Mouse (Mus musculus): ENCODE data around the gene Tmem242. TPM values are rescaled to one million over a fixed set of nuclear protein-coding genes. Genes with fewer than 3 reads are reported as not detected.
"Not testable (repeated sequence)": the region's sequence is repeated elsewhere in the genome, so short reads cannot be mapped to it uniquely, and the experiment has no call there.

Gene Tmem242
- polyA plus RNA-seq, 1 experiment from 2014 or later, result 118 TPM

DNA sequence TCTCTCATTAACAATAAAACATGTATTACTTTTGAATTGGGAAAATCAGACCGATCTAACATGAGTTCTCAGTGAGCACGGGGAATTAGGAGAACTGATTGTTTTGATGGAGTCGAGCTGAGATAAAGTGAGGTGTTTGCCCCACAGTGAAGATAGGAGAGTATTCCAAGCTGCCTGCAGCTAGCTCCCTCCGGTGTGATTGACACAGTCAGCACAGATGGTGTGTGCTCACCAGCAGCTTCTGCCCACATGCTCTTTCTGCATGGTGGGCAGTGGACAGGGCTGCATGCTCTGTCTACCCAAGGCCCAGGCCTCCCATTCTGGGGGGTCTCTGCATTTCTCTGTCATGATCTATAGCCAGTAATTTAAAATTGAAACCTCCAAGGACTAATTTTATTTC lies 13.6 kb upstream of the Tmem242 start:
- H3K27ac ChIP-seq (ENCODE audit: low read length), result no peak overlapping the region
- 58% methylated on average over 4 of the region's 4 CpGs for WGBS

DNA sequence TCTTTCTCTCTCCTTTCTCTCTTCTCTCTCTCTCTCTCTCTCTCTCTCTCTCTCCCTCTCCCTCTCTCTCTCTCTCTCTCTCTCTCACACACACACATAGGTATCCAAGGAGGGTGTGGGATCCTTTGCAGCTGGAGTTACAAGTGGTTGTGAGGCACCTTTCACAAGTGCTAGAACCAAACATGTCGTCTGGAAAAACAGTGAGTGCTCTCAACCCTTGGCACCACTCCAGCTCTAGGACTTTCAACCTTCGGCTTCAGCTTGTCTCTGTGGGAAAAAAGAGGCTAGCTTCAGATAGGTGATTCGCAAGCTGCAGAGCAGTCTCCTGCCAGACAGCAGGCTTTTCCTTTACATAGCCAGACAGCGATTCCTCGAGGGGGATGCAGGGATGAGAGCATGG lies 3.7 kb upstream of the Tmem242 start:
- H3K4me1 ChIP-seq (replicated peaks; ENCODE audit: control insufficient read depth, insufficient read depth, low read length), result peaks cover 9% of the 10 kb centered on the region
- ATAC-seq (ENCODE audit: low read depth), result peak; percentile 16; the same call in 1 of the 2 replicates
- no peak overlapping the region for H3K9ac ChIP-seq (ENCODE audit: low read length)
- no peak overlapping the region for H3K4me3 ChIP-seq (ENCODE audit: low read length)
- no peak overlapping the region for H3K27ac ChIP-seq (ENCODE audit: low read length)
- 23% methylated on average over 5 of the region's 5 CpGs for WGBS
- H3K9me3 ChIP-seq (ENCODE audit: control insufficient read depth, low read length), result no peaks in the 10 kb centered on the region
- H3K4me2 ChIP-seq (ENCODE audit: low read depth, low read length), result no peak overlapping the region
- no peaks in the 10 kb centered on the region for H3K27me3 ChIP-seq (ENCODE audit: control insufficient read depth, insufficient read depth, low read depth, low read length)
- H3K36me3 ChIP-seq (ENCODE audit: control insufficient read depth, insufficient read depth, low read length), result no peaks in the 10 kb centered on the region

More for the DNA sequence above, 13.6 kb upstream of the Tmem242 start:
- ATAC-seq (ENCODE audit: low read depth), result no peak
- Histone ChIP-seq H3K27me3 (ENCODE audit: control insufficient read depth, insufficient read depth, low read depth, low read length) (no peaks in the 10 kb centered on the region), H3K9me3 (ENCODE audit: control insufficient read depth, low read length) (no peaks in the 10 kb centered on the region), H3K4me3 (ENCODE audit: low read length) (no peak overlapping the region), H3K4me2 (ENCODE audit: low read depth, low read length) (no peak overlapping the region), H3K4me1 (replicated peaks; ENCODE audit: control insufficient read depth, insufficient read depth, low read length) (no peaks in the 10 kb centered on the region), H3K36me3 (ENCODE audit: control insufficient read depth, insufficient read depth, low read length) (no peaks in the 10 kb centered on the region), H3K9ac (ENCODE audit: low read length) (no peak overlapping the region)

DNA sequence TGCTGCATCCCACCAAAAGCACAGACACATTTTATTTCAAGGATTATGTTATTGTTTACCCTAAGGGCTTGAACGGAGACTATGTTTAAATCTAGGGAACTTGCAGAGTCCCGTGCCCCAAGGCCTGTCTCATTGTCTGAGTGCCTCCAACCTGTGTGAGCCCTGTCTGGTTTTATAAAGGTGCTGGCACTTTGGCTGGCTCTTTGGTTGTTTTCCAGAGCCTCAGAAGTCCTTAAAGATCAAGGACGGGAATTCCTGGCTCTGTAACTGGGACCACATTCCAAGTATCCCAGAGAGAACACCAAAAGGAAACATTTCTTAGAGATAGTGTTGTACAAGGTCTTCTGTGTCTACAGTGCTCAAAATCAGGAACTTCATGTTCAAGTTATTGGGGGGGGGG lies 3.2 kb upstream of the Tmem242 start:
- H3K4me2 ChIP-seq (ENCODE audit: low read depth, low read length), result no peak overlapping the region
- H3K9ac ChIP-seq (ENCODE audit: low read length), result no peak overlapping the region
- WGBS, result 39% methylated on average over 3 of the region's 3 CpGs
- no peaks in the 10 kb centered on the region for H3K9me3 ChIP-seq (ENCODE audit: control insufficient read depth, low read length)
- no peak for ATAC-seq (ENCODE audit: low read depth)
- no peaks in the 10 kb centered on the region for H3K36me3 ChIP-seq (ENCODE audit: control insufficient read depth, insufficient read depth, low read length)
- H3K27ac ChIP-seq (ENCODE audit: low read length), result no peak overlapping the region
- H3K4me1 ChIP-seq (replicated peaks; ENCODE audit: control insufficient read depth, insufficient read depth, low read length), result peaks cover 10% of the 10 kb centered on the region
- H3K27me3 ChIP-seq (ENCODE audit: control insufficient read depth, insufficient read depth, low read depth, low read length), result no peaks in the 10 kb centered on the region
- H3K4me3 ChIP-seq (ENCODE audit: low read length), result no peak overlapping the region

DNA sequence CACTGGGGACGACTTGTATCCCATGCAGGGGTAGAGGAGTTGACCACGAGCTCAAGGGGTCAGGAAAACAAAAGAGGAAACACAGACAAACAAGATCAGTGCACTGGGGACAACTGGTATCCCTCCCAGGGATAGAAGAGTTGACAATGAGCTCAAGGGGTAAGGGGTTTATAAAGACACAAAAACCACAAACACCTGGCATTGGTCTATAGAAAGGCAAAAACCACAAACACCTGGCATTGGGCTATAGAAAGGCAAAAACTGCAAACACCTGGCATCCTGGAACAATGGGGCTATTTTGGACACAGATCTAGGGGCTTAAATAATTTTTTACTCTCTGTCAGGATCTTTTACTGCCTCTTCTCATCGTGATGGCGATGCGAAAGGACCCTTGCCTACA lies 2.3 kb upstream of the Tmem242 start:
- H3K27ac ChIP-seq (ENCODE audit: low read length); H3K9ac ChIP-seq (ENCODE audit: low read length); H3K4me3 ChIP-seq (ENCODE audit: low read length); H3K9me3 ChIP-seq (ENCODE audit: control insufficient read depth, low read length); H3K27me3 ChIP-seq (ENCODE audit: control insufficient read depth, insufficient read depth, low read depth, low read length); H3K36me3 ChIP-seq (ENCODE audit: control insufficient read depth, insufficient read depth, low read length); H3K4me2 ChIP-seq (ENCODE audit: low read depth, low read length); ATAC-seq (ENCODE audit: low read depth): not testable (repeated sequence)
- WGBS, result 72% methylated on average over 5 of the region's 5 CpGs
- peaks cover 10% of the 10 kb centered on the region for H3K4me1 ChIP-seq (replicated peaks; ENCODE audit: control insufficient read depth, insufficient read depth, low read length)

DNA sequence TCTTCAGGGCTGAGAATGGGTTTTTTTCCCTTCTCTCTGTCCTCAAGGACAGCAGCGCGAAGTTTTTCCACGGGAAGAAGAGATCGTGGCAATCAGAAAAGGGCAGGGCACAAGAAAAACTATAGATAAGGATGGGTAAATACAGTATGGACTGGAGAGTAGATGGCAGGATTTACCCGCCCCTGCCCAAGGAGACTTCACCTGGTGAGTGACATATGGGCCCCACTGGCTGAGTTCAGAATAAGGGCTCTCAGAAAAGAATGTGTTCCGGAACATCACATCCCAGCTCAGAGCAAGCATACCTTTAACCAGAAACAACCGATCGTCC lies 264 bp downstream of the Tmem242 start:
- peak; percentile 18; the same call in 1 of the 2 replicates for ATAC-seq (ENCODE audit: low read depth)
- H3K4me1 ChIP-seq (replicated peaks; ENCODE audit: control insufficient read depth, insufficient read depth, low read length), result peaks cover 10% of the 10 kb centered on the region
- 0% methylated on average over 8 of the region's 8 CpGs for WGBS
- H3K36me3 ChIP-seq (ENCODE audit: control insufficient read depth, insufficient read depth, low read length), result no peaks in the 10 kb centered on the region
- H3K9ac ChIP-seq (ENCODE audit: low read length), result peak overlapping the region; percentile 81
- no peaks in the 10 kb centered on the region for H3K27me3 ChIP-seq (ENCODE audit: control insufficient read depth, insufficient read depth, low read depth, low read length)
- peak overlapping the region; percentile 60 for H3K4me3 ChIP-seq (ENCODE audit: low read length)
- no peaks in the 10 kb centered on the region for H3K9me3 ChIP-seq (ENCODE audit: control insufficient read depth, low read length)
- peak overlapping the region; percentile 77 for H3K4me2 ChIP-seq (ENCODE audit: low read depth, low read length)
- no peak overlapping the region for H3K27ac ChIP-seq (ENCODE audit: low read length)

DNA sequence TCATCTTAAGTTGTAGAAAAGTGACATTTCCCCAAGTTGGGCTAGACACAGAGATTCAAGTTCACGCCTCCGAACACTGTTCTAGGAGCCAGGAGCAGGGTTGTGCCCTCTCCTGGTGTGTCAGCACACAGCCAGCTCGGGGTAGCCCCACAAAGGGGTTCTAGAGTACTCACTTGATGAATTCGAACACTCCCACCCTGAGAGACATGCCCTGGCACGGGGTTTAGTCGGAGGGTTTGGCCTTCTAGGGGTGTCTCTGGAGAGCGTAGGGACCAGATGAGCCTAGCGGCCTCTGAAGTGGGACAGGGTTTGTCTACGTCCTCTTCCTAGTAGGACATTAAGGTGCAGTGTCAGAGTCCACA lies 10.3 kb downstream of the Tmem242 start:
- H3K36me3 ChIP-seq (ENCODE audit: control insufficient read depth, insufficient read depth, low read length), result peaks cover 18% of the 10 kb centered on the region; the same call in 1 of the 2 replicates
- WGBS, result 78% methylated on average over 9 of the region's 9 CpGs
- H3K9me3 ChIP-seq (ENCODE audit: control insufficient read depth, low read length), result no peaks in the 10 kb centered on the region
- H3K4me2 ChIP-seq (ENCODE audit: low read depth, low read length), result no peak overlapping the region
- no peak overlapping the region for H3K4me3 ChIP-seq (ENCODE audit: low read length)
- H3K27ac ChIP-seq (ENCODE audit: low read length), result no peak overlapping the region
- peak; percentile 45 for ATAC-seq (ENCODE audit: low read depth)
- H3K27me3 ChIP-seq (ENCODE audit: control insufficient read depth, insufficient read depth, low read depth, low read length), result no peaks in the 10 kb centered on the region
- no peaks in the 10 kb centered on the region for H3K4me1 ChIP-seq (replicated peaks; ENCODE audit: control insufficient read depth, insufficient read depth, low read length)
- no peak overlapping the region for H3K9ac ChIP-seq (ENCODE audit: low read length)

DNA sequence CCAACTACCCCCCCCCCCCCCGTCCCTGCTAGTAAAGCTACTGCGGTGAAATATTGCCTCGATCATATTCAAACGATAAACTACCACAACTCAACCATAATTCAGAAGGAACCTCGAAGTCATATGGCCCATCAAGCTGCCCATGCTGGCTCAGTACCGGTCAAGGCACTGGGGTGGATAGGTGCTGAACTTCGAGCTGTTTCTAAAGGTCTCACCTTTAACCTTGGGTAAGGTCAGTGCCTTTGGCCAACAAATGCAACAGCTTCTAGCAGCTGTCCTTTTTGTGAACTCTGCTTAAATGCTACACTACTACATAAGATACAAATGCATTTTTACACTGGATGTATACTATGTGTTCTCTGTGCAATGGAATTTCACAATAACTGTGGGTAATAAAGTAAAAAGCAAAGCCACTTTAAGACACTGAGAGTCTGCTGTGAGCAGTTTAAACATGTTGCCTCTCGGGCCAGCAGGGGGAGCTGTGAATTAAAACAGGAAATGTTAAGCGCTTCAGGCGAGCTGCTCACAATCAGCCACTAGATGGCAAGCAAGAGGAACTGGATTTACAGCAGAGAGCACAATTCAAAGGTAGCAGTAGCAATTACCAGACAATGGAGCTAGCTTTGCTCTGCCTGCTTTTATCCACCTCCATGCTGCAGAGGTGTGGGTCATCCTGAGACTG lies 10.8 kb downstream of the Tmem242 start:
- H3K9me3 ChIP-seq (ENCODE audit: control insufficient read depth, low read length), result no peaks in the 10 kb centered on the region
- H3K4me2 ChIP-seq (ENCODE audit: low read depth, low read length), result no peak overlapping the region
- H3K36me3 ChIP-seq (ENCODE audit: control insufficient read depth, insufficient read depth, low read length), result peaks cover 18% of the 10 kb centered on the region; the same call in 1 of the 2 replicates
- H3K27ac ChIP-seq (ENCODE audit: low read length), result no peak overlapping the region
- ATAC-seq (ENCODE audit: low read depth), result peak; percentile 79
- no peaks in the 10 kb centered on the region for H3K4me1 ChIP-seq (replicated peaks; ENCODE audit: control insufficient read depth, insufficient read depth, low read length)
- H3K27me3 ChIP-seq (ENCODE audit: control insufficient read depth, insufficient read depth, low read depth, low read length), result no peaks in the 10 kb centered on the region
- H3K4me3 ChIP-seq (ENCODE audit: low read length), result no peak overlapping the region
- 55% methylated on average over 10 of the region's 10 CpGs for whole genome bisulfite sequencing
- no peak overlapping the region for H3K9ac ChIP-seq (ENCODE audit: low read length)

DNA sequence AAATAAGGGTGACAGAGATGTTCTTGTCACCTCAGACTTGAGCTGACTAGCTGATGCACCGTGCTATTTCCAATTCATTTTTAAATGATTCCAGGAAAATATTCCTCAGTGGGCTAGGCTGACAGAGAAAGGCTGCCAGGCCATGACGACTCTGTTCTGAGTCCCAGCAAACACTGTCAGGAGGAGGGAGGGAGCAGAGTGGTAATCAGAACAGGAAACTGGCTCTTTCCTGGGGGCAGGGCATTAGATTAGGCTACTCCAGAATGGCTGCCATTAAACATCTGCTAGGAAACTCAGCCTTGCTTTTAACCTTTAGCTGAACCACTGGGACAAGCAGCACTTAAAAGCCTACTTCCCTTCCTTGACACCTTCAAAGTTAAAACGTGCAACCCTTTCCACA lies 14.9 kb downstream of the Tmem242 start:
- no peak overlapping the region for H3K4me3 ChIP-seq (ENCODE audit: low read length)
- no peak overlapping the region for H3K27ac ChIP-seq (ENCODE audit: low read length)
- H3K4me1 ChIP-seq (replicated peaks; ENCODE audit: control insufficient read depth, insufficient read depth, low read length), result no peaks in the 10 kb centered on the region
- 21% methylated on average over 3 of the region's 3 CpGs for WGBS
- no peaks in the 10 kb centered on the region for H3K27me3 ChIP-seq (ENCODE audit: control insufficient read depth, insufficient read depth, low read depth, low read length)
- H3K9me3 ChIP-seq (ENCODE audit: control insufficient read depth, low read length), result no peaks in the 10 kb centered on the region
- peaks cover 2% of the 10 kb centered on the region; the same call in 1 of the 2 replicates for H3K36me3 ChIP-seq (ENCODE audit: control insufficient read depth, insufficient read depth, low read length)
- no peak overlapping the region for H3K9ac ChIP-seq (ENCODE audit: low read length)
- ATAC-seq (ENCODE audit: low read depth), result no peak
- no peak overlapping the region for H3K4me2 ChIP-seq (ENCODE audit: low read depth, low read length)

DNA sequence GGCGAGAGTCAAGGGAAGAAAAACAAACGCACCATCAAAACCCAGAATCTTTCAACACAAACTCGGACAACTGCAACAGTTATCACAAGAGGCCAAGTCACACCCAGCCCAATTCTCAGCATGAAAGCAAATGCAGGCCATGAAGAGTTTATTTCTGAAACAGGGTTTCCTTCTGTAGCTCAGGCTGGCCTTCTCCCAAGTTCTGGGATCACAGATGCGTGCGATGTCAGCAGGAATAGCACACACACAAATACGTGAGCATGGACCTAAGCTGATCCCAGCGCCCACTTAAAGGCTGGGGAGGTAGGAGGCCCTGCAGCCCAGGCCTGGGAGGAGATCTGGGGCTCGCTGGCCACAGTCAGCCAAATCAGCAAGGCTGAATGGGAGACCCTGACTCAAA lies 15.9 kb downstream of the Tmem242 start:
- WGBS, result 79% methylated on average over 8 of the region's 8 CpGs
- Histone ChIP-seq H3K4me2 (ENCODE audit: low read depth, low read length) (no peak overlapping the region), H3K9me3 (ENCODE audit: control insufficient read depth, low read length) (no peaks in the 10 kb centered on the region), H3K27ac (ENCODE audit: low read length) (no peak overlapping the region), H3K36me3 (ENCODE audit: control insufficient read depth, insufficient read depth, low read length) (peaks cover 2% of the 10 kb centered on the region; the same call in 1 of the 2 replicates), H3K4me3 (ENCODE audit: low read length) (no peak overlapping the region), H3K9ac (ENCODE audit: low read length) (no peak overlapping the region), H3K27me3 (ENCODE audit: control insufficient read depth, insufficient read depth, low read depth, low read length) (no peaks in the 10 kb centered on the region), H3K4me1 (replicated peaks; ENCODE audit: control insufficient read depth, insufficient read depth, low read length) (no peaks in the 10 kb centered on the region)
- ATAC-seq (ENCODE audit: low read depth), result no peak

DNA sequence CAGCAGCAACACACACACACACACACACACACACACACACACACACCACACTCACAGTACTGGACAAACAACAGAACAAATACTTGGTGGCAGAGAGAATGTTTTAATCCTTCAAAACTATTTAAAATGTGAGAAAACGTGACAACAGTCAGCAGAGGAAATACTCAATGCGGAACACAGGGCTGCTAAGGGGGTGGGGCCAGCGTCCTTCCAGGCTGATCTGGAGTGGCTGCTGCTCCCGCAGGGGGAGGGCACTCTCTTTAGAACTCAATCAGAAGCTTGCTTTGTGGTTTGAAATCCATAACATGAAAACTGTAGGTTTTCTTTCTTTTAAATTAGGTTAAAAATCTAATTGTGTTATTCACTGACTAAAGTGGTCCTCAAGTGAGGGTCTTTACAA lies 18.2 kb downstream of the Tmem242 start:
- H3K9me3 ChIP-seq (ENCODE audit: control insufficient read depth, low read length), result no peaks in the 10 kb centered on the region
- H3K4me1 ChIP-seq (replicated peaks; ENCODE audit: control insufficient read depth, insufficient read depth, low read length), result no peaks in the 10 kb centered on the region
- H3K4me3 ChIP-seq (ENCODE audit: low read length), result no peak overlapping the region
- no peak overlapping the region for H3K27ac ChIP-seq (ENCODE audit: low read length)
- H3K36me3 ChIP-seq (ENCODE audit: control insufficient read depth, insufficient read depth, low read length), result peaks cover 9% of the 10 kb centered on the region
- peak; percentile 77; the same call in 1 of the 2 replicates for ATAC-seq (ENCODE audit: low read depth)
- no peak overlapping the region for H3K4me2 ChIP-seq (ENCODE audit: low read depth, low read length)
- H3K27me3 ChIP-seq (ENCODE audit: control insufficient read depth, insufficient read depth, low read depth, low read length), result no peaks in the 10 kb centered on the region
- no peak overlapping the region for H3K9ac ChIP-seq (ENCODE audit: low read length)
- WGBS, result 30% methylated on average over 4 of the region's 4 CpGs

Data from lung, embryonic 16.5 days (tissue).